ENCODE assay signal across 19 mouse cellular contexts in genomic region chr15:100377847-100378505, GRCm38 (mm10). TPM values are rescaled to one million over a fixed set of nuclear protein-coding genes. Genes with fewer than 3 reads are reported as not detected.
DNase-seq lines count a peak whose midpoint lies in the region; ATAC-seq and TF ChIP-seq lines count a peak whose summit lies in the region.
"Not testable (repeated sequence)": the region's sequence is repeated elsewhere in the genome, so short reads cannot be mapped to it uniquely, and the experiment has no call there.
"Had no signal": no experiment of that assay in that cellular context is flagged by ENCODE, and none has a peak within 500 bp of the region (broad histone marks: within the 10 kb centered on the region; RNA-seq: fewer than 3 reads in every experiment).

No protein-coding gene starts in this region.

- 14% methylated on average over 3 of the region's 9 CpGs for WGBS in forebrain, postnatal 0 days
- 25% methylated on average over 3 of the region's 9 CpGs for WGBS in kidney, postnatal 0 days
- WGBS in lung, embryonic 15.5 days, result 11% methylated on average over 3 of the region's 9 CpGs
- 41% methylated on average over 4 of the region's 9 CpGs for WGBS in neural tube, embryonic 14.5 days

- H3K36me3 ChIP-seq in forebrain, postnatal 0 days (ENCODE audit: insufficient read depth); kidney, postnatal 0 days (ENCODE audit: insufficient read depth, low read length); lung, embryonic 15.5 days; neural tube, embryonic 14.5 days (ENCODE audit: control insufficient read depth, insufficient read depth, low read length): not testable (repeated sequence)

- not testable (repeated sequence) for H3K9ac ChIP-seq in forebrain, postnatal 0 days; kidney, postnatal 0 days (ENCODE audit: low read depth, low read length); lung, embryonic 15.5 days; neural tube, embryonic 14.5 days (replicated peaks; ENCODE audit: low read depth, low read length)

- peak; percentile 35 for TF ChIP-seq CTCF in forebrain, postnatal 0 days (IDR thresholded peaks at IDR 0.05; ENCODE audit: low read depth)
- TF ChIP-seq CTCF in kidney, postnatal 0 days (IDR thresholded peaks at IDR 0.05; ENCODE audit: low read depth), result peak; percentile 33; the same call in 1 of the 2 replicates

- peak; percentile 65; the same call in 1 of the 2 replicates for ATAC-seq in forebrain, postnatal 0 days
- peak; percentile 61 to 65 for ATAC-seq in hematopoietic stem cell, adult 5-6 weeks (replicated peaks in 1 of 2; ENCODE audit: insufficient read depth in 1 of 2, low FRiP score in 2 of 2, low TSS enrichment in 1 of 2, low read depth in 1 of 2, poor library complexity in 2 of 2, severe bottlenecking in 2 of 2)
- ATAC-seq in kidney, postnatal 0 days (replicated peaks; ENCODE audit: low FRiP score, low read depth), result not testable (repeated sequence)
- peak; percentile 41; the same call in 1 of the 2 replicates for ATAC-seq in lung, embryonic 15.5 days (ENCODE audit: borderline replicate concordance, extremely low read depth, low FRiP score, low TSS enrichment)
- 0 out of 2 replicates have a peak, but pooled peaks have one; percentile 28 for ATAC-seq in neural tube, embryonic 14.5 days (ENCODE audit: low read depth)

- not testable (repeated sequence) for H3K4me3 ChIP-seq in forebrain, postnatal 0 days (ENCODE audit: low read depth, low read length); kidney, postnatal 0 days (replicated peaks; ENCODE audit: low read depth, low read length); lung, embryonic 15.5 days; neural tube, embryonic 14.5 days (ENCODE audit: low read depth, low read length)

- not testable (repeated sequence) for H3K27ac ChIP-seq in forebrain, postnatal 0 days (ENCODE audit: low read depth, low read length); kidney, postnatal 0 days; lung, embryonic 15.5 days; neural tube, embryonic 14.5 days (ENCODE audit: low read depth, low read length)

- H3K27me3 ChIP-seq in forebrain, postnatal 0 days (ENCODE audit: insufficient read depth, low read length); kidney, postnatal 0 days (ENCODE audit: insufficient read depth, low read length); lung, embryonic 15.5 days; neural tube, embryonic 14.5 days (ENCODE audit: control insufficient read depth, insufficient read depth, low read length): not testable (repeated sequence)

- peak; percentile 56 to 66 for DNase-seq in cerebellum, postnatal 14 days
- DNase-seq in forebrain, postnatal 0 days; kidney, postnatal 0 days (ENCODE audit: low spot score): not testable (repeated sequence)
- peak; percentile 12 to 38 for DNase-seq in layer of hippocampus, postnatal 36 days

- not testable (repeated sequence) for H3K4me1 ChIP-seq in forebrain, postnatal 0 days (ENCODE audit: insufficient read depth); kidney, postnatal 0 days (replicated peaks; ENCODE audit: insufficient read depth, low read length); lung, embryonic 15.5 days; neural tube, embryonic 14.5 days (ENCODE audit: control insufficient read depth, insufficient read depth, low read length)

- H3K9me3 ChIP-seq in forebrain, postnatal 0 days (ENCODE audit: low read length); kidney, postnatal 0 days (replicated peaks; ENCODE audit: low read length); lung, embryonic 15.5 days; neural tube, embryonic 14.5 days (ENCODE audit: control insufficient read depth, low read length): not testable (repeated sequence)

- H3K4me2 ChIP-seq in forebrain, postnatal 0 days (ENCODE audit: low read depth); kidney, postnatal 0 days (ENCODE audit: low read length); lung, embryonic 15.5 days; neural tube, embryonic 14.5 days (ENCODE audit: low read depth, low read length): not testable (repeated sequence)

RNA-seq across cellular contexts. Expression of gene Higd1c, which starts 13.6 kb away (rescaled TPM):
- total RNA-seq in forebrain, postnatal 0 days (2014; rRNA removed), result not detected in 2 replicates
- not detected in 2 replicates for polyA plus RNA-seq in forebrain, postnatal 0 days (2015; fragmentation: Nextera tagmentation; extraction: Ambion mirVana)
- not detected in 2 replicates for total RNA-seq in hematopoietic stem cell, adult 5-6 weeks (2017)
- polyA plus RNA-seq in kidney, postnatal 0 days (2015; fragmentation: Nextera tagmentation; extraction: Ambion mirVana), result 0.69 TPM in 1 of 2 replicates, not detected in the other
- total RNA-seq in layer of hippocampus, postnatal 36 days (2021), result not detected
- polyA plus RNA-seq in lung, embryonic 15.5 days (2015; fragmentation: Nextera tagmentation; extraction: Ambion mirVana), result not detected in 2 replicates
- polyA plus RNA-seq in neural tube, embryonic 14.5 days (2014; fragmentation: Nextera tagmentation; extraction: Ambion mirVana), result 1.8 TPM in 1 of 2 replicates, not detected in the other
- total RNA-seq: adrenal gland, postnatal 36 days; heart, postnatal 14 days; left cerebral cortex, adult 18-20 months; neutrophil, adult 5-6 weeks had no signal
- polyA plus RNA-seq: activated CD4-positive, CD25-positive, alpha-beta regulatory T cell, adult 4 months; CD4-positive, CD25-positive, alpha-beta regulatory T cell, adult 4 months; embryonic facial prominence, embryonic 10.5 days; forebrain, embryonic 10.5 days; hindbrain, embryonic 16.5 days; limb, embryonic 12.5 days; lung, adult 2 months; thymus, adult 2 months had no signal

RNA-seq across cellular contexts. Expression of gene Mettl7a2, which starts 25.0 kb away (rescaled TPM):
- not detected in 2 replicates for total RNA-seq in forebrain, postnatal 0 days (2014; rRNA removed)
- not detected in 2 replicates for polyA plus RNA-seq in forebrain, postnatal 0 days (2015; fragmentation: Nextera tagmentation; extraction: Ambion mirVana)
- not detected in 2 replicates for total RNA-seq in hematopoietic stem cell, adult 5-6 weeks (2017)
- polyA plus RNA-seq in kidney, postnatal 0 days (2015; fragmentation: Nextera tagmentation; extraction: Ambion mirVana), result 1.8 and 2.8 TPM in 2 replicates
- 1 to 10 TPM in 1 of 2 experiments, under 1 TPM in 1; 0.76 to 1.0 TPM for total RNA-seq in layer of hippocampus, postnatal 36 days (2021)
- not detected in 2 replicates for polyA plus RNA-seq in lung, embryonic 15.5 days (2015; fragmentation: Nextera tagmentation; extraction: Ambion mirVana)
- not detected in 2 replicates for polyA plus RNA-seq in neural tube, embryonic 14.5 days (2014; fragmentation: Nextera tagmentation; extraction: Ambion mirVana)
- total RNA-seq: neutrophil, adult 5-6 weeks had no signal
- polyA plus RNA-seq: activated CD4-positive, CD25-positive, alpha-beta regulatory T cell, adult 4 months; CD4-positive, CD25-positive, alpha-beta regulatory T cell, adult 4 months; embryonic facial prominence, embryonic 10.5 days; forebrain, embryonic 10.5 days; hindbrain, embryonic 16.5 days; limb, embryonic 12.5 days; lung, adult 2 months; thymus, adult 2 months had no signal

RNA-seq across cellular contexts. Expression of gene Methig1, which starts 25.0 kb away (rescaled TPM):
- total RNA-seq in forebrain, postnatal 0 days (2014; rRNA removed), result not detected in 2 replicates
- not detected in 2 replicates for polyA plus RNA-seq in forebrain, postnatal 0 days (2015; fragmentation: Nextera tagmentation; extraction: Ambion mirVana)
- not detected in 2 replicates for total RNA-seq in hematopoietic stem cell, adult 5-6 weeks (2017)
- polyA plus RNA-seq in kidney, postnatal 0 days (2015; fragmentation: Nextera tagmentation; extraction: Ambion mirVana), result 1.9 and 2.0 TPM in 2 replicates
- total RNA-seq in layer of hippocampus, postnatal 36 days (2021), result not detected
- polyA plus RNA-seq in lung, embryonic 15.5 days (2015; fragmentation: Nextera tagmentation; extraction: Ambion mirVana), result 0.10 TPM in 1 of 2 replicates, not detected in the other
- polyA plus RNA-seq in neural tube, embryonic 14.5 days (2014; fragmentation: Nextera tagmentation; extraction: Ambion mirVana), result 0.42 and 1.2 TPM in 2 replicates
- total RNA-seq: heart, postnatal 14 days; left cerebral cortex, adult 18-20 months; neutrophil, adult 5-6 weeks had no signal
- polyA plus RNA-seq: activated CD4-positive, CD25-positive, alpha-beta regulatory T cell, adult 4 months; CD4-positive, CD25-positive, alpha-beta regulatory T cell, adult 4 months; embryonic facial prominence, embryonic 10.5 days; forebrain, embryonic 10.5 days; hindbrain, embryonic 16.5 days; lung, adult 2 months; thymus, adult 2 months had no signal

RNA-seq across cellular contexts. Expression of gene Mettl7a3, which starts 43.2 kb away (rescaled TPM):
- total RNA-seq in forebrain, postnatal 0 days (2014; rRNA removed), result not detected in 2 replicates
- polyA plus RNA-seq in forebrain, postnatal 0 days (2015; fragmentation: Nextera tagmentation; extraction: Ambion mirVana), result not detected in 2 replicates
- not detected in 2 replicates for total RNA-seq in hematopoietic stem cell, adult 5-6 weeks (2017)
- polyA plus RNA-seq in kidney, postnatal 0 days (2015; fragmentation: Nextera tagmentation; extraction: Ambion mirVana), result 0.23 and 0.41 TPM in 2 replicates
- total RNA-seq in layer of hippocampus, postnatal 36 days (2021), result under 1 TPM; 0.40 to 0.63 TPM
- polyA plus RNA-seq in lung, embryonic 15.5 days (2015; fragmentation: Nextera tagmentation; extraction: Ambion mirVana), result not detected in 2 replicates
- 0.17 and 1.2 TPM in 2 replicates for polyA plus RNA-seq in neural tube, embryonic 14.5 days (2014; fragmentation: Nextera tagmentation; extraction: Ambion mirVana)
- total RNA-seq: adrenal gland, postnatal 36 days; heart, postnatal 14 days; neutrophil, adult 5-6 weeks had no signal
- polyA plus RNA-seq: activated CD4-positive, CD25-positive, alpha-beta regulatory T cell, adult 4 months; embryonic facial prominence, embryonic 10.5 days; forebrain, embryonic 10.5 days had no signal

RNA-seq across cellular contexts. Expression of gene Gm5475, which starts 44.0 kb away (rescaled TPM):
- total RNA-seq in forebrain, postnatal 0 days (2014; rRNA removed), result 0.08 TPM in 1 of 2 replicates, not detected in the other
- 0.09 and 0.10 TPM in 2 replicates for polyA plus RNA-seq in forebrain, postnatal 0 days (2015; fragmentation: Nextera tagmentation; extraction: Ambion mirVana)
- not detected in 2 replicates for total RNA-seq in hematopoietic stem cell, adult 5-6 weeks (2017)
- polyA plus RNA-seq in kidney, postnatal 0 days (2015; fragmentation: Nextera tagmentation; extraction: Ambion mirVana), result 1.3 and 1.5 TPM in 2 replicates
- total RNA-seq in layer of hippocampus, postnatal 36 days (2021), result not detected
- 0.06 and 0.09 TPM in 2 replicates for polyA plus RNA-seq in lung, embryonic 15.5 days (2015; fragmentation: Nextera tagmentation; extraction: Ambion mirVana)
- not detected in 2 replicates for polyA plus RNA-seq in neural tube, embryonic 14.5 days (2014; fragmentation: Nextera tagmentation; extraction: Ambion mirVana)
- total RNA-seq: adrenal gland, postnatal 36 days; heart, postnatal 14 days; left cerebral cortex, adult 18-20 months; neutrophil, adult 5-6 weeks had no signal
- polyA plus RNA-seq: CD4-positive, CD25-positive, alpha-beta regulatory T cell, adult 4 months; embryonic facial prominence, embryonic 10.5 days; lung, adult 2 months had no signal
